Mouse (Mus musculus): ENCODE measurements around the gene Sspn.

The Sspn gene

DNA sequence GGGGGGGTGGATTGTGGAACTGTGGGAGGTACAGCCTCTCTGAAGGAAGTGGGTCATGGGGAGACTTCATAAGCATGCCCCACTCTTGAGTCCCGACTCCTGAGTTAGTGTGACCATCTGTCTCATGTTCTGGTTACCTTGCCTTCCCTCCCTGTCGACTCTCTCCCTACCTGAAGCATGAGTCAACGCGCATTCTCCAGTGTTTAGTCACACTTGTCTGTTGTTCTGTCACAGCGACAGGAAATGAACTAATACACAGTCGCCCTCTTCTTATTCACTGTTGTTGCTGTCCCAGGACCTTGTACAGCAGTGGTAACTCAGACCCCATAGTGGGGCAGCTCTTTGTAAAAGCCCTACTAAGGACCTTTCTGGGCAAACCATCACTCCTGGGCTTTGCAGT lies 41.4 kb downstream of the Sspn start:
- DNase-seq (ENCODE audit: low spot score in 2 of 2) = no peak

DNA sequence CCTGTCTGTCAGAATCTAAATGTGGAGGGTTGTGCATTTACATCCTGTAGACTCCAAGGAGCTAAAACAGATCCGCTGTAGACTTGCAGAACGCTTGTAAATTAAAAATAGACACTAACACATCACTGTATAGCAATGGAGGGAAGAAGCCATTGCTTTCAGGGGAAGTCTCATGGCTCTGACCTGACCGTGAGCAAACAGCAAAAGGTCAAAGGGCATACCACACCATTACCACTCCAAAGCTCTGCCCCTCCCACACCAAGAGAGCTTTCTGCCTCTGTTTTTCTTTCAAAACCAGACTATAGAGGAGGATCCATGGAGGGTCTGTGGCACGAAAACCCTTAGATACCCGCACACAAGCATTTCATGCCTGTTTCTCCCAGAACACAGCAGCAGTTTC lies 41.9 kb downstream of the Sspn start:
- no peak for DNase-seq (ENCODE audit: low spot score in 2 of 2)

DNA sequence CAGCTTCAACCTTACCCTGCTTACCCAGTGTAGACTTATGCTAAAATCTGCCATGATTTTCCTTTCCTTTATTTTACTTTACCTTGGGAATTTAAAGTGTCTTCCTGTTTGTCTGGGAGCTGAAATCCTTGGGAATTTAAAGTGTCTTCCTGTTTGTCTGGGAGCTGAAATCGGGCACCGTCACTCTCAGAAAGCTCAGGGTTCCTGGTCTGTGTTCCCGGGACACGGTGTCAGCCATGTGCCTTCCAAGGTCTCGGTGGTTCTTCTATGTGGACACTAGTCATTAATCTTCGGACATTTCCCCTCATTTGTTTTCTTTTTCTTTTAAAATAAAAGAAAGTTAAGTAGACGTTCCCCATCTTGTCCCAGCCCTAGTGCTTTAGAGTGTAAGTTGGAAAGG lies 43.3 kb downstream of the Sspn start:
- DNase-seq (ENCODE audit: low spot score in 2 of 2) = no peak

DNA sequence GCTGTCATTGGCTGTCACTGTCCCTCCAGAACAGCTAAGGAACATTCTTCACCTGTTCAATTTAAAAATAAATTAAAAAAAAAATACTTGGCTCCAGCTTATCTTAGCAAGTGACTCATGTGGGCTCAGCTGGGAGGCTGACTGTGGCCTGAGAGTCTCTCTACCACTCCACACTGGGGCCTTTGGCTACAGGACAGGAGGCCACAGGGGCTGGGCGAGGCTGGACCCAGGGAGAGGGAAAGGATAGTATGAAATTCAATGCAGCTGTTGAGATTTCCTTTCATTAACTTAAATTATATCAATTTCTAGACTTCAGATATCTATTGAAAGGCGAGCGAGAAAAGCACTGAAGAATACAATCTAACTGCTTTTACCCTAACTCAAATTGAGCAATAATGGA lies 45.9 kb downstream of the Sspn start:
- no peak for DNase-seq (ENCODE audit: low spot score in 2 of 2)

DNA sequence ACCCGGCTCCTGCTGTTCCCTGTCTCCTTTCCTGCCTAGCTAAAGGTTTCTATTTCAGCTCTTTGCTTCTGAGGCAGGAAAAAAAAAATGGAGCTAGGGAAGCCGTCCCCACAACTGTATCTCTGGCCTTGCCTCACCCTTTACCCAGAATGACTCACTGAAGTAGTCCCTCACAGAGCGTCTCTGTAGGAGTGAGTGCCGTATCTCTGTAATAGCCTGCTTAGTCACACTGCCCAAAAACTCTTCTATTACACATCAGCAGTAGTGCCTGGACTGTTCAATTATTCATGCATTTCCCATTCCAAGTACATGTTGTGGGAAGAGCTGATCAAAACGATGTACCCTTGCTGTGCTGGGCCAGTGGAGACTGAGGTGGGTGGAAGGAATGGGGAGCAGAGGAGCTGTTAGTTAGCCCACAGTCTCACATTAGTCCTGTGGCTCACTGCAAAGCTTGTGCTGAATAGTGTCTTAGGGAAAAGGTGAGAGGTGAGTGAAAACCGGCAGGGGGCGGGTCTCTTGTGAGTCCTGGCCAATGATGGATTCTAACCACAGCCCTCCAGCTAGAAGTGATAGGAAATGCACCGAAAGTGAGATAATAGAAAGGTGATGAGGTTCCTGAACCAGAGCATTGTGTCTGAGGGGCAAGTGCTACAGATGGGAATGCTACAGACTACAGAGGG lies 46.5 kb downstream of the Sspn start:
- DNase-seq (ENCODE audit: low spot score in 2 of 2) = no peak

DNA sequence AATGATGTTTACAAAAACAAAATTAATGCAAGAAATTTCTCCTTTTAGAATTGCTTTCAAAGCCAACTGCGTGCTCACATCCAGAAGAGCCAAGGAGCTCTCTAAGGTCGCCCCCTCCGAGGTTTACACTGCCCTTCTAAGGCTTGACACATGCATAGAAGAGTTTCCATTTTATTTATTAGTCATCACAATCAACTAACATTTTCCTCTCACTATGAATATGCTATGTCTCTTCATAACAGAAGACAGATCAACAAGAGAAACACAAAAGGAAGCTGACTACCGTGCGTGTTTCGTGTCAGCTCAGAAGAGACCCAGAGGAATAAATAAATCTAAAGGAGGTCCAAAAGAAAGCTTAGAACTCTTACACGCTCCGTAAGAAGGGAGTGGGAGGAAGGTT lies 49.6 kb downstream of the Sspn start:
- DNase-seq (ENCODE audit: low spot score in 2 of 2) = no peak

DNA sequence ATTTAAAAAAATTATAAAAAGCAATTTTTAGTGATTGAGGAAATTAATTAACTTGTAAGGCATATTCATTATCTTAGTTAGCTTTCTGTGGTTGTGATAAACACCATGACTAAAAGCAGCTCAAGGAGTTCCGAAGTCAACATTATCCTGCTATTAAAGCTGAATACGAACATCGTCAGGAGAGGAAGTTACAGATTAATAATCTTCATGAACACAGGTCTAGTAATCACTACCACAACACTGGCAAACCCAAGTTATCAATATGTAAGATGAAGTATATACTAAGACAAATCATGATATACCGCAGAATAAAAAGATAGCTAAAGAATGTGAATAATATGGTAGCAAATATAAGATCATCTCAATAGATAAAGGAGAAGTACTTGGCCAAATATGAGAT lies 50.9 kb downstream of the Sspn start:
- no peak for DNase-seq (ENCODE audit: low spot score in 2 of 2)

DNA sequence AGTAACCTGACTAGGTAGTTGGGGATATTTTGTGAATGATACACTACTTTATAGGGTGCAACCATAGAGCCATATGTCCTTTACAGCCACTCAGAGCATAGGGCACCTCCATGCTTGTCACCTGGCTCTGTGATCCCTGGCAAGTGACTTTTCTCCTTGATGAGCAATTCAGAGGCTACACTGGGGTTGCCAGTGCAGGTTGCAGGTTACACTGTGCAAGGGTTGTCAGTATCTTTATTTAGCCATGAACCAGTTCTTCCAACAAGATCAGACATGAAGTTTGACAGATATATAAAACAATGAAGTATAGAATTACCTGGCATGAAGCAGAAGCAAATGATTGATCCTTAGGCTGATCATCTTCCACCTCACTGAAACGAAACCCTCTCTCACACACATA lies 59.1 kb downstream of the Sspn start:
- DNase-seq (ENCODE audit: low spot score in 2 of 2) = no peak

DNA sequence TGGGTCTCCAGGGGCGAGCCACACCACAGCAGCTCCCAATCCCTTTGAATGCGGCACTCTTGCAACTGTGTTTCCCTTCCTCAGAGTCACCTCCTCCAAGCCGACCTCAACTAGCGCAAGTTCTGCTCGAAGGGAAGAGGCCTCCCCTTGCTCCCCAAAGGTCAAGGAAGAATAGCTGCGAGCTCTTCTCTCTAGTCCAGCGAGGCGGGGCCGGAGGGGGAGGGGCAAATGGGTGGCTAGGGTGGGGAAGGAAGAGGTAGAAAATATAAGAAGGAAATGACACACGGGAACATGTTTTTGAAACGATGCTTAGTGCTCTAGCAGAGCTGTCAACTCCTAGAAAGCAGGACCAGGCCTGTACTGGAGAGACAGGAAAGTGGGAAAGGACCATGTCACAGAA lies 61.1 kb downstream of the Sspn start:
- DNase-seq (ENCODE audit: low spot score in 2 of 2) = no peak

DNA sequence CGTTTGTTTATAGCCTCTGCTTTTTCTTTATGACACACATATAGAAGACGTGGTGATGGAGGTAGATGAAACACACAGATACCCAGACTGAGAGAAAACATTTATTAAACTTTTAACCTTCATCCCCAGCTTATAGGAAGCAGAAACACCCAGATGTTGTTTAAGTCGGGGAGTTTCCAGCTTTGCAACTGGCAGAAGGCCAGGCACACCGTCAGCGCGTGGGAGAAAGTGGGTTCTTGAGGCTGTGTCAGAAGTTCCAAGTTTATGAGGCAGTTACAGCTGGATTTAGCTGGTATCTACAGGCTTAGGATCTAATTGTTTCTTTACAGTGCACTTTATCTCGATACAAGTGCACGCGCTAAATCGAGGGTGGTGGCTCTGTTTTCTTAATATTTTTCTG lies 61.5 kb downstream of the Sspn start:
- DNase-seq (ENCODE audit: low spot score in 2 of 2) = peak in 1 of 2 experiments; percentile 54

DNA sequence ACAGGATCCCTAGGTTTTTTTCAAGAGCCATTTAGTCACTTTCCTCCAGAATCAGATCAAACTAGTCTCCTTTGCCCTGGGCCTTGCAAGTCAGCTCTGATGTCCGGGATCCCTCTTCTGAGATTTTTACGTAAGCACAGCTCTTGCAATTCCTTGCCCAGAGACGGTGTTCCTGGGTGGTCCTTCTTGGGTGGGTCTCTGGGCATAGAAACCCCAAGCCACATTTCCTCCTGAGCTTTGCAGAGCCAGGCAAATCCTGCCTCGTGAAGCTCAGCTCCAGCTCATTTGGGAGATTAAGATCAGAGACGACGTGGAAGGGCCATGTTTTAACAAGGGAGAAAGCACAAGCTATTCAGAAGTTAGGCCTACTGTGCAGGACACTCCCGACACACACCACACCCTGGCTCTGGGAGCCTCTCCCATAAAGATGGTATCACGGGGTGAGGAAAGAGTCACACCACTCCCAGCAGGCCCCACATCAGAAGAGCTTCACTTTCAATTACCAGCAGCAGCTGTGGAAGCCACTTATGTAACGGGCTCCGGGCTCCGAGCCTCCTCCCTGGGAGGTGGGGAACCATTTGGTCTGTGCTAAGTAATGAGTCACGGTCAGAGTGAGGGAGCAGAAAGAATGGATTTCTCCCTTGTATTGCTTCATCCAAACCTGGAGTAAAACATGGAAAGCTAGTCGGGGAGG lies 67.0 kb downstream of the Sspn start:
- peak; percentile 45 to 48 for DNase-seq (ENCODE audit: low spot score in 2 of 2)

DNA sequence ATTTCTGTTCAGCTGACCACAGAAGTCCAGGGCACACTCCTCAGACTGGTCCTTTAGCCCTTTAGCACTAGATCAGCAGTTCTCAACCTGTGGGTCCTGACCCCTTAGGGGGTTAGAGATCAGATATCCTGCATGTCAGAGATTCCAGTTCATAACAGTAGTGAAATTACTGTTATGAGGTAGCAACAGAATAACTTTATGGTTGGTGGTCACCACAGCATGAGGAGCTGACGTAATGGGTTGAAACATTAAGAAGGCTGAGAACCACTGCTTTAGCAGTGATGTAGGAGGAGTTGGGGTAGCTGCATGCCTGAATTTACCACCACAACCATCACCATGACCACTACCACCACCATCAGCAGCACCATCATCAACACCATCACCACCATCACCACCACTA lies 69.3 kb downstream of the Sspn start:
- no peak for DNase-seq (ENCODE audit: low spot score in 2 of 2)

DNA sequence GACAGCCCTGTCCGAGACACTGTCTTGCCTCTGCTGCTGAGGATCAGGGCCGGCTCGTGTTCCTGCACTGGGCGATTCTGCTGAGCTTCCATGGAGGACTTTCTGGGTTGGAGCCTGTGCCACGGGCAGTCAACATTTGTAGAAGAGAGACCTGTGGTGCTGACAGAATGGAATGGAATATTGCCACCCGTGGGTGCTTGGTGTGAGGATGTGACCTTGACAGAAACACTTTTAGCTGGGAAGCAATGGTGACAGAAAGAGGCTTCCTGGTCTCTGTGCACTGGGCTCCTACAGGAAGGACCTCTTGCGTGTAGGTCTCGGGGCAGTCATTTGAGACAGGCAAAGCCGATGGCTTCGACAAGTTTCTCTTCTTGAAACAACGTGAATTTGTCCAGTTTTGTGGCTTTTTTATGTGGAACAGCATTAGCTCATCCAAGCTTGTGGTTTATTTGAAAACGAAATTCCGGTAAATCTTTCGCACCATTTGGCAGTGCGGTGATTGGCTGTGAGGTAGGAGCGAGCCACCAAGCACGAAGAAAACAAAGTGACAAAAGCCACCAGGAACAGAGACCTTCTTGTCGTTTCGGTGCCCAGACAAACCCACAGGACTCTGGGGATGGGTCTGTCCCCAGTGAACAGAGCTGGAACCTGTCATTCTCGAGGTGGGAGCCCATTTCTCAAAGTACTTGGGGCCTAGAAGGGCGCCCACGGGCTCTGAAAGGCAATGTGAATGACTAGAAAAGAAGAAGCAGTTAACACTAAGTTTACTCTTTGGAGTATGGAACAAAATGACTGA lies 70.2 kb downstream of the Sspn start:
- DNase-seq (ENCODE audit: low spot score in 2 of 2) = no peak

DNA sequence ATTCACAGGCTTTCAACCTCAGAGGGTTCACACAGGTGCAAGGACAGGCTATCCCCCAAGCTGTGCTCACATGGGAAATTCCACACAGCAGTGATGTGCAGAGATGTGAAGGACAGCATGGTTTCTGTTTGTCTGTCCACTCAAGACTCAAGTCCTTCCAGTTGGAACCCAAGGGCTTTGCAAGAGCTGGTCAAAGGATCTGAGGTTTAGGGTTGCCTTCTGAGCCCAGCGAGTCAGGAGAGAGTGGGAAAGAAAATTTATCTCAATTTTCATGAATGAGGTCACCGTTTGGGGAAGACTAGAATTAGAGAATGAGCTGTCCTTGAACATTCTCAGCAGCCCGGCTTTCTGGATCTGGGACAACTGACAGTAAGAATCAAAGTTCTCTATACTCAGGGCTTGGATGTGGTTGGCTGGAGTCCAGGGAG lies 72.7 kb downstream of the Sspn start:
- no peak for DNase-seq (ENCODE audit: low spot score in 2 of 2)

DNA sequence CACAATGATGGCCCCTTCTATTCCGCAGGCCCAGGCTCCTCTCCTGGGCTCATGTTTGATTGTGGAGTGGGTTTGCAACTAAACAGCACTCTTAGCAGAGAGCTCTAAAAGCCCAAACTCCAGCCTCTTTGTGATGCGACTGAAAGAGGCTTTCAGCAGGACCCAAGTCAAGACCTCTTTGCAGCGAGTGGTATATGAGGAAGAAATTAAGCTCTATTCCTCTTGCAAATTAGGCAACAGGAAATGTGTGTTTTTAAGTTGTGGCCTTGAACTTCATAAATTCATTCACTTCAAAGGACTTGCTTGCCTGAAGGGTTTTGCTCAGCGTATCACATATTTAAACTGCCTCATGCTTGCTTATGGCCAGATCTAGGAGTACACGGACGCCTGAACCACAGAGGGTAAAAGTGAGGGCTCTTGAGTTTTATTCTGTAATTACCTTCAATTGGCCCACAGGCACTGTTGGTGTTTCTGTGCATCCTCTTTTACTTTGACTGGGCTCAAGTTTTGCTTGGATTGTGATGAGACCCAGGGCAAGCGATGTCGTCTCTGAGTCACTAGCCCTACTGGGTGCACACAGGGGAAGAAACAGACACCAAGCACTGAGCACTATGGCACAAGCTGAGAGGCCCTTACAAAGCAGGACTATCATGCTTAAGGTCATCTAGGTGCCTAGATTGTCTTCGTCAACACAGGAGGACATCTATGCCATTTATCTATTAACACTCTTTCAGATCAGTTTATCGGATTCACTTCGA lies 73.9 kb downstream of the Sspn start:
- DNase-seq (ENCODE audit: low spot score in 2 of 2) = no peak

DNA sequence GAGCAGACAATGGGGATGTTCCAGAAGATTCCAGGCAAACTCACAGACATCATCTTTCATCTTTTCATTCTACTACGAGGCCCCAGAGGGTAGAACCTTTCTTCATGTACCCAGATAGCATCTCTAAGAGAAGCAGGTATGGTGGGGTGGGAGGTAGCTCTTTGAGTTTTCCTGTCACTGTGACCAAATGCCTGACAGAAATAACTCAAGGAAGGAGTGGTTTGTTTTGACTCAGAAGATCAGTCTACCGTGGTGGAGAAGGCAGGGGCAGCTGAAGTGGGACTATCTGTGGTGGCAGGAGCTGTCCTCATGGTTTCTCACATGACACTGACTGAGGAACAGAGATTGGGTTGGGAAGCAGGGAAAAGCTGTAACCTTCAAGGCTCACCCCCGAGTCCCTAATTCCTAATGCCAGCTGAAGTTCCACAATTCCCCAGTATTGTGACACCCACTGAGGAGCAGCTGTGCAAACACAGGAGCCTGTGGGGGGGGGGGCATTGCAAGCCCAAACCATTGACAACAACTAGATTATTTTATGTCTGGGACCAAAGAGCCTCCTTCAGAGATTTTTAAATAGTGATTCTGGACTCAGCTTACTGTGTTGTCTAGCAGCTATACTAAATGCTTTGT lies 74.6 kb downstream of the Sspn start:
- no peak for DNase-seq (ENCODE audit: low spot score in 2 of 2)

DNA sequence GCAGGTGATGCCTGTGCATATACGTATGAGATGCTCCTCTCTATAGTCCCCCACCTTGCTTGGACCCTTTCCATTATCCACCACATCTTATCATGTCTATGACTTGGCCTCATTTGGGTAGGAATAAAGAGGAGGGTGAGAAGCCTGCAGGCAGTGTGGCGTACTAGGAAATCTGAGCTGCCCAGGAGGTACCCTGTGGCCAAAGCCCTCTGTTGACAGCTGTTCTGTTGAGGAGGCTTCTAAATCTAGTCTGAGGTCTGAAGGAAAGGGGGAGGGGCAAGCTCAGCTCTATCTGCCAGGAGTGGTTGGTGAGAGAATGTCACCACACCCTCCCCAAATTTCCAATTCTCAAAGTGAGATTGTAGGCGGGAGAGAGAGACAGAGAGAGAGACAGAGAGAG lies 75.3 kb downstream of the Sspn start:
- DNase-seq (ENCODE audit: low spot score in 2 of 2) = no peak

DNA sequence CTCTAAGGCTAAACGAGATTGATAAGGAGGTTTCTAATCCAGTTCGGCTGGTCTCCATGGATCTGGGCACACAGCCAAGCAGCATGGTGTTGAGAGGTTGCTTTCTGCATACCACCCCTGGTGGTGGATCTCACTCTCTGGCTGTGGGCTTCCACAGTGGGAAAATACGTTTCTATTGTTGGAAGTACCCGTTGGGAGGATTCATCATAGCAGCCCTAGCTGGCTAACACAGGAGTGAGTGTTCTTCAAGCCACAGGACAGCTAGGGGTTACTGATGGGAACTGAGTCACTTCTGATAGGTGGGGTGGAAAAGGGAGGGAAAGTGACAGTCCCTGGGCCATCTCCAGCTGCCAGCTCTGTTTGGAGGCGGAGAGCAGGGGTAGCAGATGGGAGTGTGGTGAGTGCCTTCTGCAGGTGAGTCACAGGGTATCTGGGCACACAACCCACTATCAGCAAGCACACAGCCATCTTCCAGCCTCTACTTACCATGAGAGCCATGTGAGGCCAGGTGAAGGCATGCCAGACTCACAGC lies 77.1 kb downstream of the Sspn start:
- DNase-seq (ENCODE audit: low spot score in 2 of 2) = peak; percentile 56 to 65

DNA sequence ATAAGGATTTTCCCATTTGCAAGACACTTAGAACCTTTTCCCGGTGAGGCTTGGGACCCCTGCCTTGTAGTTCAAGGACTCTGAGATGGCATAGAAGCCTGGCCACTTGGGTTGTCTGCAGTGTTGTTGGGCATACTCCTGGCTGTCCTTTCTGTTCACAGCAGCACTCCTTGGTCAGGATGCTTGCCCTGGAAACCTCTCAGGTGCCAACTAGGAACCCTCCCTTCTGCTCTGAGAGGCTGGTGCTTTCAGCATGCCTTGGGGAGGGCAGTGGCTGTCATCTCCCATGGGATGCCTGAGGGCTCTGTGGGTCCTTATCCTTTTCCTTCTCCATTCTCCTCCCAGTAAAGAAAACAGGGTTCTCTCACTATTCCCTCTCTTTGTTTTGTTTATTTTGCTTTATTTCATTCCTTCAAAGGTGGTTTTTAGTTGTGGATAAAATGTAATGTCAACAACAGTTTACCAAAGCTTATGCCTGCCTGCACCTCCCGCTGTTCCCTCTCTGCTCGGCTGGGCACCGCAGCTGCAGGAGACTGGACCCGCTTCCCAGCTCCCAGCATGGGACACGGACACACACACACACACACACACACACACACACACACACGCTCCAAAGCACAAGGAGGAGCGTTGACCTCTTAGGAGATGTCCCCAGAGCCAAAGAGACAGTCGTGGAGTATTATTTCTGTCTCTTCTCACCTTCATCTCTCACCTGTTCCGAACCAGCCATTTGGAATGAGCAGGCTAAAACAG lies 77.9 kb downstream of the Sspn start:
- no peak for DNase-seq (ENCODE audit: low spot score in 2 of 2)

DNA sequence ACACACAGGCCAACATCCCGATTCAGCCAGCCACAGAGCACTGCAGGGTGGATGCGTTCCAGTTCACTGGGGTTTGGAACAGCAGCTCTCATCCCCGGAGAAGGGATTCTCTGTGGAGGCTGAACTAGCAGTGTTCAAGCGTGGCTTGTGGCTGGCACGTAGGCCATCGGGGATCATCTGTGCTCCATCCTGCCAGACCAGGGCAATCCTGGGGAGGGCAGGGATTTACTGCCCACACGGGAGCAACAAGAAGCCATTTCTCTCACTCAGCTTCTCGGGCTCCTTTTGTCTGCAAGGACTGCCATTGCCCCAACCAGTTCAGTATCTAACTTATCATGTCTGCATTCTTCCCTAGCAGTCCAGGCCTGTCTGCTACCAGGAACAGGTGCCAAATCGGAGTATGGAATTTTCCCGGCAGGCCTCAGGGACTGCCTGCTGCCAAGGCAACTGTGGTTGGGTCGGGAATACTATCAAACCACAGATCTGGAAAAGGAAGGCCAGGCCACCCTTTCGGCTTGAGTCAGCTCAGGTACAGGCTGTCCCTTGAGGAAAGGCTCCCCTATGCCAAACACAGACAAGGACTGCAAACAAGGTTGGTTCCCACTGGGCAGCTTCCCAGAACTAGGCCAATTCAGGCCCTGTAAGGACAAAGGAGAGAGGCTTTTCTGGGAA lies 78.8 kb downstream of the Sspn start:
- peak; percentile 61 to 64 for DNase-seq (ENCODE audit: low spot score in 2 of 2)
